Mouse (Mus musculus): ENCODE data around the gene Prrc2c.

GRCm38 (mm10) chr1:162664826-162665475 lies 75.4 kb downstream of the Prrc2c start:
- TF ChIP-seq CTCF (IDR thresholded peaks at IDR 0.05; ENCODE audit: control insufficient read depth, insufficient read depth, insufficient read length) (peak; percentile 68), MAX (IDR thresholded peaks at IDR 0.05) (no peak), USF1 (IDR thresholded peaks at IDR 0.05; ENCODE audit: low read depth) (no peak), MYOD1 (IDR thresholded peaks at IDR 0.05; ENCODE audit: control insufficient read depth, insufficient read length, low read depth) (no peak), CEBPB (IDR thresholded peaks at IDR 0.05; ENCODE audit: low read depth) (no peak)

All from C2C12 (cell line).